Mouse (Mus musculus): Measurements from ENCODE around the gene Kat14.

Gene Kat14

DNA sequence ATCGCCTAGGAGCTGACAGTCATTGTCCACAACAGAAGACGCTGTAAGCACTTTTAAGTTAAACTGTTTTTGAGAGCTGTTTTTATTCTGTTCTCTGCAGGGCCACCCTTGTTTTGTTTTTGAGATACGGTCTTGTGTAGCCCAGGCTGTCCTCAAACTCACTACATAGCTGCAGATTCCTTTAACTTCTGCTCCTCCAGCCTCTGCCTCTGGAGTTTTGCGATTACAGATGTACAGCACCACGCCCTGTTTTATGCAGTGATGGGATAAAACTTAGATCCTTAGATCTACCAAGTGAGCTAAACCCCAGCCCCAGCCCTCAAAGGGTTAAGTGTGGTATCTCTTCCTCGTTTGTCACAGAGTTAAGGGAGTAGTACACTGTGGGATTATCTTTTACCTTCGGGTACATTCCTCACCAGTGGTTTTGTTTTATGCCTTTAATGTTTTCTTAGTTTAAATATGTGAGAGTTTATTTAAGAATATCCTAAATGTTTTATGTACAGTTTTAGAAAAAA, 13.9 kb downstream of the Kat14 start:
- DNase-seq: no peak

- no peak for DNase-seq
Measured at GRCm38 (mm10) chr2:144386296-144386695, 17.5 kb downstream of the Kat14 start.

- peak in 1 of 2 experiments; percentile 26 for DNase-seq
Measured at GRCm38 (mm10) chr2:144388416-144388815, 19.6 kb downstream of the Kat14 start.

DNA sequence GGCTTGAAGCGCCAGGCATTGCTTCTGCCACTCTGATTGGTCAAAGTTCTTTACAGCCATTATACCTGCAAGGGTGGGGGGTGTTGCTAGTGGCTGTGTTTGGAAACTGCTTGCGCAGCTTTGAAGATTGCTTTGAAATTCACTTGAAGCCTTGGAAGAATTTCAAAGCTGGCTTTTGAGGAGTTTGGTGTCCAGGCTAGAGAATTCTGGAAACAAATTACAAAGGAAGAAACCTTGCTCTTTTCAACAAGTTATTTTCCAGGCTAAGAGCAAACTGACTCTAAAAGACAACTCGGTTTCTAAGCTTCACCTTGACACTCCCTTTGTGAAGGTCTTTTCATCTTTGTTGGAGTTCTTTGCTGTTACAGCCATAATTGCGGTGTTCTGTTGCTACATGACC, 30.7 kb downstream of the Kat14 start:
- DNase-seq: no peak

- DNase-seq: no peak
Measured at GRCm38 (mm10) chr2:144400659-144401058, 31.9 kb downstream of the Kat14 start.

GRCm38 (mm10) chr2:144409037-144409436, 40.3 kb downstream of the Kat14 start:
- DNase-seq: no peak

DNA sequence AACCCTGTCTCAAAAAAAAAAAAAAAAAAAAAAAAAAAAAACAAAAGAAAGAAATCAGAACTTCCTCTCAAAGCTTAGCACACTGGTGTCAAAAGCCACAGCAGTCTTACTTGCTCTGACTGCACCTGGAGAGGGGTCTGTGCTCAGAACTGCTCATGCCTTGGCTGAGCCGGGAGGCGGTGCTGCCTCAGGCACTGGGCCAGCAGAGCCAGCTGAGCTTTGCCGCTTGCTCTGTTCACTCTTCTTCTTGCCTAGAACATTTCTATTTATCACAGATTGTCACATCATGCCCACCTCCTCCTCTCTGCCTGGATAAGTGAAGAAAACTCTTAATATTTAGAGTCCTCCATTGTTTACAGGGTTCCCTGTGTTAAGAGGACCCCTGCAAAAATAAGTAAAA, 41.8 kb downstream of the Kat14 start:
- DNase-seq: no peak

GRCm38 (mm10) chr2:144414646-144415045, 45.9 kb downstream of the Kat14 start:
- DNase-seq: no peak

DNA sequence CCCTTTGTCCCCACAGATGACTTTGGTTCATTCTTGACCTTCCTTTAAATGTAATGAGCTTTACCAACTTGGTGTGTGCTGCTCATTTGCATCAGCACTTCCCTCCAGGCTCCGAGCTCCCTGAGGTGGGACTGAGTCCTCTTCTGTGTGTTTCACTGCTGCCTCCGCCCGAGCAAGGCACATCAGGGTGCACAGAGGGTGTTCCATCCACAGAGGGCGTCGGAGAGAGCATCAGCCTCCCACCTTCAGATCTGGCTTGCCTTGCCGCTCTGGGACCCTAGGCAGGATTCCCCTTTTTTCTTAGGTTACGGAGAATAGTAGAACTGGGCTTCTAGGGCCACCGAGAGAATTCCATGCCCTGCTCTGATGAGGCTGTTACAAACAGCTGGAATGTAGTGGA, 48.1 kb downstream of the Kat14 start:
- DNase-seq: no peak

- peak; percentile 46 to 76 for DNase-seq
Measured at GRCm38 (mm10) chr2:144418062-144418461, 49.3 kb downstream of the Kat14 start.

DNA sequence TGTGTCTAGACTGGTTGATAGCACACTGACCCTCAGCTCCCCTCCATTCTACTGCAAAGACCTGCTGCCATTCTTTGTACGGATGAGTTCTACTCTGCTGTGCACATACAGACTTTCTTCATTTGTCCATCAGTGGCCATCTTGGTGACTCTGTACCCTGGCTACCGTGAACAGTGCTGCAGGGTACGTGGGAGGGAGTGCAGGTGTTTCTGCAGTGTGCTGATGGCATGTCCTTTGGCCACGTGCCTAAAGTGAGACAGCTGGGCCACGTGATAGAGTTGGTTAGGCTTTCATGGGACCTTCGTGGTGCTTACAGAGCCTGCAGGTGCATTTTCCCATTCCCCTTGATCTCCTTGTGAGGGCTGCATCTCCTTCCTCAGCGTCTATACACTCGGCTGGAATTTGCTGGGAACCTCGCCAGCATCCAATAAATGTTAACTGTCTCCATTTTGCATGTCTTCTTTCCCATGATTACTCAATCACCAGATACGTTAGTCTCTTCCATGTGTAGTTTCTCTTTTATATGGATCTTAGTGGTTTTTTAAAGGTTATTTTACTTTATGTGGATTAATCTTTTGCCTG, 53.4 kb downstream of the Kat14 start:
- peak in 1 of 2 experiments; percentile 11 for DNase-seq

DNA sequence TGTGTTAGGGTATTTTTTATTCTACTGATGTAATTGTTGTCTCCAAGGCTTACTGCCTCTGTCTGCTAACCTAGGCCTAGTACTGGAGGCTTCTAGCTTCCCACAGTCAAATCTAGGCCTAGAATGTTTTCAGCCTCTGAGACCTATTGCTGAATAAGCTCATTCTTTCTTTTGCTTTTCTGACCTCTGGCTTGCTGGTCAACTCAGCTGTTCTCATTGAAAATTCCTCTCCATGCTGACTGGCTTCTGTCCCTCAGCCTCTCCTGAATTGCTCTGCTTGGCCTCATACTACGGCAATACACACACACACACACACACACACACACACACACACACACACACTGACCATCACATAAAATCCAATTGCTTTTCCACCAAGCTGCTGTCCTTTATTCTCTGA, 57.0 kb downstream of the Kat14 start:
- peak; percentile 37 to 57 for DNase-seq

- DNase-seq: peak in 1 of 2 experiments; percentile 33
Measured at GRCm38 (mm10) chr2:144427852-144428251, 59.1 kb downstream of the Kat14 start.

- no peak for DNase-seq
Measured at GRCm38 (mm10) chr2:144428659-144429058, 59.9 kb downstream of the Kat14 start.

DNA sequence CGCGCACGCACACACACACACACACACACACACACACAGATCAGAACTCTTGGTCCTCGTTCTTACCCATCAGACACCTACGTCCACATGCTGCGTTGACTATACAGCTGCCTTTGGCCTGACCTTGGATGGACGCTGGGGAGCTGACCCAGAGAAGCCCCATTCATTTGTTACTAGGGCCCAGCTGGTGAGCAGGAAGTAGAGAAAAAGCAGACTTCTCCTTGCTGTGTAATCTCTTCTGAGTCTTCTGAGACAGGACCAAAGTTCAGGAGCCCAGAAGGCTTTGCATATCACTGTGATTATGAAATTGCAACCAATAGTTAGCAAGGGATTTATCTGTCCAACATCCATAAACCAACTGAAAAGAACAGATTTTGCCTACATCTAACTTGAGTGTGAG, 60.4 kb downstream of the Kat14 start:
- DNase-seq: peak in 1 of 2 experiments; percentile 10

- DNase-seq: no peak
Measured at GRCm38 (mm10) chr2:144431286-144431825, 62.6 kb downstream of the Kat14 start.

DNA sequence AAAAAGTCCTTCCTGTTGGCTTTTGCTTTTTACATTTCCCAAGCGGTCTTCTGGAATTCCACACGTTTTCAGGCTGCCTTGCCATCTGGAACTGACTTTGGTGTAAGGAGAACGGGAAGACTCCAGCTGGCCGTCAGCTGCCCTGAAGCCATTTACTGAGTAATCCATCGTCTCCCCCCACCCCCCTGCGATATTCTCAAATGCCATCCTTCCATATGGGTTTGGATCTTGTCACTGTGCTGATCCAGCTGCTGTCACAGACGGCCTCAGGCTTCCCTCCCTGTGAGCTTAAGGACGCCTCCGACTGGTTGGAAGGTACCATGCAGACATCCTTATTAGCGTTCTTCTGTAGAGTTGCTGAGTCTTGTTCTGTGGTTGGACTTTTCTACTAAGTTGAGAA, 66.9 kb downstream of the Kat14 start:
- DNase-seq: no peak

DNA sequence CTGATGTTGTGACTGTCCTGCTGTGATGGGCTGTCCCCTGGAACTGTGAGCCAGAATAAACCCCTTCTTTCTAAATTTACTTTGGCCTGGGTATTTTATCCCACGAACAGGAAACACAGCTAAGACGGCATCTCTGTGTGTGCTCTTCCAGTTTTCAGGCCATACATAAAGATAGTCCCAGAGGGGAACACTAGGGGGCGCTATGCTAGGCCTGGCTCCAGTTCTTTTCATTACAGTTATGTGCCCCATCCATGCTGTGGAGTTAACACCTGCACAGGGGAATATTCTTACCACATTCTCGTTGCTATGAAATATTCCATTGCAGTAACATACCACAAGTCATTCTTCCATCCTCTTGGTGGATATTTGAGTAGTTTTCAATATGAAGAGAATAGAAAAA, 69.6 kb downstream of the Kat14 start:
- no peak for DNase-seq

GRCm38 (mm10) chr2:144439191-144439700, 70.5 kb downstream of the Kat14 start:
- no peak for DNase-seq

- DNase-seq: no peak
Measured at GRCm38 (mm10) chr2:144441386-144441915, 72.7 kb downstream of the Kat14 start.

- DNase-seq: no peak
Measured at GRCm38 (mm10) chr2:144446360-144446999, 77.7 kb downstream of the Kat14 start.

DNA sequence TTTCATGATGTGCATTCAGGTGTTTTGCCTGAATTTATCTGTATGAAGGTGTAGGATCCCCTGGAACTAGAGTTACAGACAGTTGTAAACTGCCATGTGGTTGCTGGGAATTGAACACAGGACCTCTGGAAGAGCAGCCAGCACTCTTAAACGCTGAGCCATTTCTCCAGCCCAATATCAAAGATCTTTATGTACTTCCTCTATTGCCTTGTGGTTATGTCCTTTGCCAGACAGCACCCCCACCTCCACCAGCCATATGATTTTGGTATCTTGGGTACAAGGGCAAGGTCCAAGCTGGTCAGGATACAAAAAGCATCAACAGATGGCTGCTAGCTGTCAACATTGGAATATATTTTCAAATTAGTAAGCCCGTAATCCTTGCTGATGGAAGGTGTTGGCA, 81.6 kb downstream of the Kat14 start:
- DNase-seq: no peak

GRCm38 (mm10) chr2:144452364-144453008, 83.7 kb downstream of the Kat14 start:
- peak; percentile 79 to 88 for DNase-seq
